Mouse (Mus musculus): Measurements from ENCODE around the gene Gatd1.
"Not testable (repeated sequence)": the region's sequence is repeated elsewhere in the genome, so short reads cannot be mapped to it uniquely, and the experiment has no call there.

Gatd1 gene

GRCm38 (mm10) chr7:141413809-141414584 lies at the start of gene Gatd1:
TSS of gene Gatd1 (minus strand) at chr7:141414136.
- peak; percentile 100 for DNase-seq (ENCODE audit: low spot score)

GRCm38 (mm10) chr7:141462333-141462821 lies 48.4 kb upstream of the Gatd1 start:
- DNase-seq (ENCODE audit: low spot score) = no peak

GRCm38 (mm10) chr7:141461521-141462332 lies 47.8 kb upstream of the Gatd1 start:
- DNase-seq (ENCODE audit: low spot score) = no peak

GRCm38 (mm10) chr7:141460391-141461113 lies 46.6 kb upstream of the Gatd1 start, which contains the start of gene Cracr2b:
TSS of gene Cracr2b (plus strand) at chr7:141461094.
- DNase-seq (ENCODE audit: low spot score) = no peak

- no peak for DNase-seq (ENCODE audit: low spot score)
These were observed 46.1 kb upstream of the Gatd1 start for GRCm38 (mm10) chr7:141460001-141460390.

- DNase-seq (ENCODE audit: low spot score) = no peak
These were observed 45.4 kb upstream of the Gatd1 start for GRCm38 (mm10) chr7:141459301-141459711.

GRCm38 (mm10) chr7:141458661-141459060 lies 44.7 kb upstream of the Gatd1 start:
- DNase-seq (ENCODE audit: low spot score) = no peak

- DNase-seq (ENCODE audit: low spot score) = no peak
These were observed 44.2 kb upstream of the Gatd1 start for GRCm38 (mm10) chr7:141457986-141458660.

GRCm38 (mm10) chr7:141457236-141457635 lies 43.3 kb upstream of the Gatd1 start:
- DNase-seq (ENCODE audit: low spot score) = no peak

- peak; percentile 65 for DNase-seq (ENCODE audit: low spot score)
These were observed 42.8 kb upstream of the Gatd1 start for GRCm38 (mm10) chr7:141456739-141457138.

GRCm38 (mm10) chr7:141455610-141456314 lies 41.8 kb upstream of the Gatd1 start:
- peak; percentile 79 for DNase-seq (ENCODE audit: low spot score)

- peak; percentile 97 for DNase-seq (ENCODE audit: low spot score)
These were observed 41.1 kb upstream of the Gatd1 start, which contains the start of gene Pnpla2 for GRCm38 (mm10) chr7:141454967-141455551. TSS of gene Pnpla2 (plus strand) at chr7:141455198.

- DNase-seq (ENCODE audit: low spot score) = no peak
These were observed 39.7 kb upstream of the Gatd1 start for GRCm38 (mm10) chr7:141453636-141454035.

- DNase-seq (ENCODE audit: low spot score) = no peak
These were observed 38.0 kb upstream of the Gatd1 start for GRCm38 (mm10) chr7:141451928-141452327.

GRCm38 (mm10) chr7:141447110-141447991 lies 33.4 kb upstream of the Gatd1 start, which contains the start of gene Rplp2:
TSS of gene Rplp2 (plus strand) at chr7:141447370.
- DNase-seq (ENCODE audit: low spot score) = peak; percentile 94

GRCm38 (mm10) chr7:141446374-141446773 lies 32.4 kb upstream of the Gatd1 start:
- not testable (repeated sequence) for DNase-seq (ENCODE audit: low spot score)

GRCm38 (mm10) chr7:141443828-141444237 lies 29.9 kb upstream of the Gatd1 start, which contains the start of gene Pidd1:
TSS of gene Pidd1 (minus strand) at chr7:141444025.
- DNase-seq (ENCODE audit: low spot score) = peak; percentile 72

GRCm38 (mm10) chr7:141443081-141443821 lies 29.3 kb upstream of the Gatd1 start:
- DNase-seq (ENCODE audit: low spot score) = peak; percentile 68

Measured in urinary bladder, postnatal 14 days (tissue).